Mouse (Mus musculus) heart, embryonic 10.5 days (tissue): ENCODE measurements around the gene Tmem135. TPM values are rescaled to one million over a fixed set of nuclear protein-coding genes. Genes with fewer than 3 reads are reported as not detected.

Experiments
- DNase-seq: peaks from one replicate; pipeline ENCODE4 v3.0.0-alpha.2; 2017; ENCODE audit warnings: low spot score
- H3K27ac ChIP-seq: fragments of 300-500 bp; sonication (generic); 2 replicates; pipeline ENCODE4 v1.5.1; 2016; ENCODE audit warnings: mild to moderate bottlenecking
- H3K27me3 ChIP-seq: fragments of 300-500 bp; sonication (generic); 2 replicates; pipeline ENCODE4 v1.6.1; 2016; ENCODE audit warnings: mild to moderate bottlenecking; ENCODE audit not compliant: poor library complexity, insufficient read depth, severe bottlenecking
- H3K36me3 ChIP-seq: fragments of 300-500 bp; sonication (generic); 2 replicates; pipeline ENCODE4 v1.6.1; 2016; ENCODE audit warnings: mild to moderate bottlenecking, moderate library complexity
- H3K4me1 ChIP-seq: fragments of 300-500 bp; sonication (generic); 2 replicates; pipeline ENCODE4 v1.6.1; 2016; ENCODE audit warnings: mild to moderate bottlenecking
- H3K4me3 ChIP-seq: fragments of 300-500 bp; sonication (generic); 2 replicates; pipeline ENCODE4 v1.5.1; 2016; ENCODE audit warnings: mild to moderate bottlenecking, moderate library complexity
- H3K9me3 ChIP-seq: fragments of 300-500 bp; sonication (generic); 2 replicates; pipeline ENCODE4 v1.6.1; 2016; ENCODE audit warnings: mild to moderate bottlenecking, moderate library complexity
- WGBS: fragments of 180-500 bp; shearing (Covaris S2); methylation state at CpG from one replicate; pipeline ENCODE4 v1.1.7; 2016; 5-methylcytosine and 5-hydroxymethylcytosine counted together
- polyA plus RNA-seq: library from polyadenylated mRNA; unstranded; fragments of >200 nt; fragmentation: Nextera tagmentation; extraction: Ambion mirVana; gene quantifications from 2 replicates; pipeline ENCODE4 v1.2.1, GENCODE M21; 2016

The Tmem135 gene
- polyA plus RNA-seq, 1 experiment from 2014 or later = 29.2 TPM

GRCm38 (mm10) chr7:89410294-89410693, 6.3 kb upstream of the Tmem135 start:
- peak overlapping the region; percentile 29; the same call in 1 of the 2 replicates for H3K27ac ChIP-seq
- H3K36me3 ChIP-seq = peaks cover 20% of the 10 kb centered on the region
- no peak overlapping the region for H3K4me3 ChIP-seq
- WGBS = 76% methylated on average over 4 of the region's 4 CpGs
- no peak for DNase-seq
- peaks cover 30% of the 10 kb centered on the region for H3K4me1 ChIP-seq
- no peaks in the 10 kb centered on the region for H3K9me3 ChIP-seq
- no peaks in the 10 kb centered on the region for H3K27me3 ChIP-seq

DNA sequence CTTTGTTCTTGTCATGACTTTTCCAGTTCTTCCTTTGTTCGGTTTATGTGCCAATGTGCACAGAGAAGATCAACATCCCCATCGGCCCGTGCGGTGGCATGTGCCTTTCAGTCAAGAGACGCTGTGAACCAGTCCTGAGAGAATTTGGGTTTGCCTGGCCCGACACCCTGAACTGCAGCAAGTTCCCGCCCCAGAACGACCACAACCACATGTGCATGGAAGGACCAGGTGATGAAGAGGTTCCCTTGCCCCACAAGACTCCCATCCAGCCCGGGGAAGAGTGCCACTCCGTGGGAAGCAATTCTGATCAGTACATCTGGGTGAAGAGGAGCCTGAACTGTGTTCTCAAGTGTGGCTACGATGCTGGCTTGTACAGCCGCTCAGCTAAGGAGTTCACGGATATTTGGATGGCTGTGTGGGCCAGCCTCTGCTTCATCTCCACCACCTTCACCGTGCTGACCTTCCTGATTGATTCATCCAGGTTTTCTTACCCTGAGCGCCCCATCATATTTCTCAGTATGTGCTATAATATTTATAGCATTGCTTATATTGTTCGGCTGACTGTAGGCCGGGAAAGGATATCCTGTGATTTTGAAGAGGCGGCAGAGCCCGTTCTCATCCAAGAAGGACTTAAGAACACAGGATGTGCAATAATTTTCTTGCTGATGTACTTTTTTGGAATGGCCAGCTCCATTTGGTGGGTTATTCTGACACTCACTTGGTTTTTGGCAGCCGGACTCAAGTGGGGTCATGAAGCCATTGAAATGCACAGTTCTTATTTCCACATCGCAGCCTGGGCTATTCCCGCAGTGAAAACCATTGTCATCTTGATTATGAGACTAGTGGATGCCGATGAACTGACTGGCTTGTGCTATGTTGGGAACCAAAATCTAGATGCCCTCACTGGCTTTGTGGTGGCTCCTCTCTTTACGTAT, 3.3 kb upstream of the Tmem135 start:
- Histone ChIP-seq H3K4me3 (no peak overlapping the region; the same call in 1 of the 2 replicates), H3K27ac (no peak overlapping the region)

DNA sequence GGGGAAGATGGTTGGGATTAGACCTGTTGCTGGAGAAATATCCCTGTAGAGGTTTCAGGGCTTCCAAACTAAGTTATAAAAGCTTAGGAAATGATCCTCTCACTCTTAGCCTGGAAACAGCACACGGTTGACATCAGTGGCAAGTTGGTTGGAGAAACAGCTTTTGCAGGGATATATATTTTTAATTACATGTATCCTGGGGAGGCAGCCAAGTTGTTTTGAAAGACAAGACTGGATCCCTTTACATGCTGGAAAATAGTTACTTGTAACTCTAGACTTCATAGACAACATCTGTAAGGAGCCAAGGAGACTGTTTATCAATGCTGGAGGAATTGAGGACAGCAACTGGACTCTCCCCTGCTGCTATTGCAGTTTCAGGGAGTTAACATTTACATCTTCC, 2.0 kb upstream of the Tmem135 start:
- H3K4me1 ChIP-seq = peaks cover 39% of the 10 kb centered on the region
- H3K4me3 ChIP-seq = peak overlapping the region; percentile 93
- no peak for DNase-seq
- H3K9me3 ChIP-seq = no peaks in the 10 kb centered on the region
- no peaks in the 10 kb centered on the region for H3K27me3 ChIP-seq
- peaks cover 20% of the 10 kb centered on the region for H3K36me3 ChIP-seq
- 38% methylated on average over 1 of the region's 1 CpGs for WGBS
- no peak overlapping the region for H3K27ac ChIP-seq

More for the DNA sequence above, 3.3 kb upstream of the Tmem135 start:
- H3K27me3 ChIP-seq = no peaks in the 10 kb centered on the region
- H3K4me1 ChIP-seq = peaks cover 35% of the 10 kb centered on the region
- no peaks in the 10 kb centered on the region for H3K9me3 ChIP-seq
- DNase-seq = no peak
- WGBS = 88% methylated on average over 24 of the region's 24 CpGs
- H3K36me3 ChIP-seq = peaks cover 20% of the 10 kb centered on the region

GRCm38 (mm10) chr7:89404734-89405440, 865 bp upstream of the Tmem135 start:
- Histone ChIP-seq H3K4me3 (peak overlapping the region; percentile 93), H3K4me1 (peaks cover 28% of the 10 kb centered on the region), H3K9me3 (no peaks in the 10 kb centered on the region), H3K36me3 (peaks cover 16% of the 10 kb centered on the region), H3K27ac (peak overlapping the region; percentile 94), H3K27me3 (no peaks in the 10 kb centered on the region)
- WGBS = under 1% methylated on average over 35 of the region's 35 CpGs
- peak; percentile 81 for DNase-seq

- DNase-seq = peak; percentile 92
- peak overlapping the region; percentile 93 for H3K4me3 ChIP-seq
- no peaks in the 10 kb centered on the region for H3K27me3 ChIP-seq
- peak overlapping the region; percentile 94 for H3K27ac ChIP-seq
- WGBS = 4% methylated on average over 52 of the region's 52 CpGs
- no peaks in the 10 kb centered on the region for H3K9me3 ChIP-seq
- H3K4me1 ChIP-seq = peaks cover 26% of the 10 kb centered on the region
- peaks cover 15% of the 10 kb centered on the region for H3K36me3 ChIP-seq
Measured at GRCm38 (mm10) chr7:89403053-89403972, 709 bp downstream of the Tmem135 start.

DNA sequence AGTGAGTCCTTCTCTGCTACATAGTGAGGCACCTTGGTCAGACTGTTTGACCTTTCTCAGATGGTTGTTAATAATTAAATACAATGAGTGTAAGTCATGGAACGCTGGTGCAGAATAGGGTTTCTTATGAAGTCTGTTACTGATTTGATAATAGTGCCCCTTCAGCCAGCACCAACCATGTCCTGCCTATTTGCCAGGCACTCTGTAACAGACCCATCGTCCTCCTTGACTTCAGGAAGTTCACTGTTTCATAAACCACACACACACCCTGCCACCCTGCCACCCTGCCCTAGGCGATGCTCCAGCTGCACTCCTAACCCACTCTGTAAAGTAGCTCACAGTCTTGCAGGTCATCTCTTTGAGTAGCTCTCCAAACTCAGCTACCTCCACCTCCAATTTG, 2.1 kb downstream of the Tmem135 start:
- H3K36me3 ChIP-seq = peaks cover 1% of the 10 kb centered on the region
- 77% methylated on average over 3 of the region's 3 CpGs for WGBS
- H3K9me3 ChIP-seq = no peaks in the 10 kb centered on the region
- H3K4me3 ChIP-seq = no peak overlapping the region
- H3K27ac ChIP-seq = 0 out of 2 replicates have a peak overlapping the region, but pooled peaks have one; percentile 33
- H3K27me3 ChIP-seq = no peaks in the 10 kb centered on the region
- peaks cover 23% of the 10 kb centered on the region for H3K4me1 ChIP-seq
- no peak for DNase-seq

DNA sequence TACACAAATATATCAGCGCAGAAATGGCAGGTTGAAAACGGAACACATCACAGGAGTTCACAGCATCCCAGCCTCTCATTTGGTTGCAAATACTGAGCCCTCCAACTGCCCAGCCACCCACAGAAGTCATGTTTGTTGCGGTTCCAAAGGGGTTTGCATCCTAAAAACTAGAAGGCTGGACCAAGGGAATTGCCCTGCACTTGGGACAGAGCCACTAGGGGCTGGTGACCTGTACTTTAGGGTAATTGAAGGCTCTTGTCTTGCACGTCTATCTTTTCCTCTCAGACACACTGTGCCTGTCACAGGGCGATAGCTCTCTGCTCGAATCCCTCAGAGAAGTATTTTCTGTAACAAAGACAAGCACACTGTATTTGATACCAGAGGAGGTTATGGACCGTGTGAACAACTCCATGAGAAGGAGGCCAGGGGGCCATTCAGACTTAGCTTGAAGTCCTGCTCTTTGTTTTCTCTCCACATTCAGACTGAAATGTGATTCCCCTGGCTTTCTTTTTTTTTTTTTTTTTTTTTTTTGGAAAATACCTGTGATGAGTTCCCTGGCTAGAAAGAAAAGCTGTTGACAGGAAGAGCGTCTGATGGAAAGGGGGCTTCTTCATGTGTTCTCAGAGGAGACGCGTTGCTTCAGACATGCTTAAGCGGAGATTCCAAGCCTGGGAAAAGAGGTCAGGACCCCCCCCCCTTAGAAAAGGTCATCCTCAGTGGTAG, 2.7 kb downstream of the Tmem135 start:
- no peaks in the 10 kb centered on the region for H3K27me3 ChIP-seq
- H3K9me3 ChIP-seq = no peaks in the 10 kb centered on the region
- H3K27ac ChIP-seq = peak overlapping the region; percentile 33; the same call in 1 of the 2 replicates
- H3K4me3 ChIP-seq = no peak overlapping the region
- peaks cover 22% of the 10 kb centered on the region for H3K4me1 ChIP-seq
- WGBS = 41% methylated on average over 11 of the region's 11 CpGs
- DNase-seq = no peak
- H3K36me3 ChIP-seq = no peaks in the 10 kb centered on the region

DNA sequence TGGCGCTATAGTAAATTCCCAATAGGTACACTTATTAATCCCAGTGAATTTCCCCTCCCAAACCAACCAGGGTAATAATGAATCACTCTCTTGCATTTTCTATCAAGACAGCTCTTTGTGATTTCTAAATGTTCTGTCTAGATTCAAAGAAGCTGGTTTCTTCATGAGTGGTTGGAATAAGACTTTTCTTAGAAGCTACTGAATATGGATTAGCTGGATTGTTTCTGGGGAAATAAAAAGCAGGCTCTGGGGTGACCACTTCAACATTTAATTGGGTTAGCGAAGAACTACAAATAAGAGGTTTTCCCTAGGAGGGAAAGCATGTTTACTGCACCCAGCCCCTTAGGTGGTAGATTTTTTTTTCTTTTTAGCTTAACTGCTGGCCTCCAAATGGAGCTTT, 3.3 kb downstream of the Tmem135 start:
- WGBS = 83% methylated on average over 2 of the region's 2 CpGs
- Histone ChIP-seq H3K27ac (no peak overlapping the region), H3K36me3 (no peaks in the 10 kb centered on the region), H3K27me3 (no peaks in the 10 kb centered on the region), H3K4me3 (no peak overlapping the region), H3K4me1 (peaks cover 22% of the 10 kb centered on the region), H3K9me3 (no peaks in the 10 kb centered on the region)
- no peak for DNase-seq

DNA sequence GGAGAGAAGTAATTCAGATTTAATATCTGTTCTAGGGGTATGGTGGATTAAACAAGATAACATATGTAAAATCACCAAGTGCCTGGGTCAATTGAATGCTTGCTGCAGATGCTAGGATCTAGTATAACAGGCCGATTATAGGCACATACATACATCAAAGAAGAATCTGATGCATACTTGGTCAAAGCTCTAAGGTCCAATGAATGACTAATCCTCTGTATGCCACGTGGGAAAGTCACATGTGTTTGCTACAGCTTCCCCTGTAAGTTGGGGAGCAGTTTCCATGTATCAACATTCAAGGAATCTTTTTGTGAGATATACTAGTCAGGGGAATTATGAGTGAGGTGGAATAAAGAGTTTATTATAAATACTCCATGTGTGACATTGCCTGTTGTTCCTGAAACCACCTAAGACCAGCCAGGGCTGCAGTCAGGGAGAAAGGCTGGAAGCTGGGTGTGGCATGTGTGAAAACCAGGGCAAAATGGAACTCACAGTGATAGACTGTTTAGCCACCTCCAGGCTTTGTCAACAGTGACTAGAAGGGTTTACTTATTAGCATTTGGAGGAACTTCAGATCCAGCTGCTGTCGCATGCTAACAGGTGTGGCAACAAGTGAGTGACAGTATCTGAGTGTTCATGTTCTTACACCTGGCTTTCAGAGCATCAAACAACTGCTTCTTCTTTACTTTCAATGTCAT, 6.0 kb downstream of the Tmem135 start:
- 71% methylated on average over 3 of the region's 3 CpGs for WGBS

DNA sequence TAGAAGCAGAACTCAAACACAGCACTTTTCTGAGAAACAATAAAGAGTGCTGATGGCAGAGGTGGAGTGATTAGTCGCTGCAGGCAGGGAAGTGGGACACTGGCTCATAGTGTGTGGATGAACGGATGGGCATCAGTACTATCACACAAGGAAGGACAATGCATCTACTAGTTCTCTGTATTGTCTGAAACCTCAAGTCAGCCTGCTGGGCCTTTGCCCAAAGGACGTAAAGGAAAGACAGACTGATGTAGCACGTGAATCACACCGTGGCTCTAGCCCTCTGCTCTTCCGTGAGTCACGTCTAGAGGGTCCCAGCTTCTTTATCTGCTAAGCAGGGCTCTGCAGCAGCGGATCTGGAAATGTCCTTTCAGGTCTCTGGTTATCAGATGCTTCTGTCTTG, 7.6 kb downstream of the Tmem135 start:
- H3K4me1 ChIP-seq = peaks cover 12% of the 10 kb centered on the region
- H3K9me3 ChIP-seq = no peaks in the 10 kb centered on the region
- no peaks in the 10 kb centered on the region for H3K27me3 ChIP-seq
- WGBS = 37% methylated on average over 8 of the region's 8 CpGs
- no peaks in the 10 kb centered on the region for H3K36me3 ChIP-seq
- no peak overlapping the region for H3K27ac ChIP-seq
- no peak overlapping the region for H3K4me3 ChIP-seq
- DNase-seq = peak; percentile 54

More for the DNA sequence above, 6.0 kb downstream of the Tmem135 start:
- Histone ChIP-seq H3K36me3 (no peaks in the 10 kb centered on the region), H3K9me3 (no peaks in the 10 kb centered on the region), H3K27ac (no peak overlapping the region), H3K4me1 (peaks cover 21% of the 10 kb centered on the region), H3K27me3 (no peaks in the 10 kb centered on the region), H3K4me3 (no peak overlapping the region)
- no peak for DNase-seq

DNA sequence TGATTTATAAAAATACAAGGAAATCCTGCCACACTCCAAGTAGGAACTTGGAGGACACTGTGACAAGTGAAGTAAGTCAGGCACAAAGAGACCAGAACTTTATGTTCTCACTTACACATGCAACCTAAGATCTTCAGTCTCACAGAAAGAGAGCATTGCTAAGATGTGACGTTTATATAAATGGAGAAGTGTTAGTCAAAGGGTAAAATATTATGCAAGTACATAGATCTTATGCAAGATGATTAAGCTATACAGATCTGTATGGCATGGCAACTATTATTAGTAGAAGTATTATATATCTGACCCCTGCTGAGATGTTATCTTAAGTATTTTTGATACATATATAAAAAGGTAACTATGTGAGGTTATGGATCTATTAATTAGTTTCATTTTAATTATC, 8.6 kb downstream of the Tmem135 start:
- Histone ChIP-seq H3K27ac (no peak overlapping the region), H3K27me3 (no peaks in the 10 kb centered on the region), H3K36me3 (no peaks in the 10 kb centered on the region), H3K4me3 (no peak overlapping the region), H3K9me3 (no peaks in the 10 kb centered on the region), H3K4me1 (0 out of 2 replicates have a peak, but pooled peaks cover 9% of the 10 kb centered on the region)
- WGBS = 83% methylated on average over 1 of the region's 1 CpGs
- peak; percentile 3 for DNase-seq
